Mouse (Mus musculus) hindbrain, embryonic 15.5 days (tissue): ENCODE results near the gene Kank2. TPM values are rescaled to one million over a fixed set of nuclear protein-coding genes. Genes with fewer than 3 reads are reported as not detected.

Experiments used
- ATAC-seq: fragments of 200-750 bp; cut with Nextera tagmentation; 2 replicates; pipeline ENCODE4 v1.8.0; 2017; ENCODE audit warnings: low read depth, moderate number of reproducible peaks, moderate TSS enrichment; ENCODE audit not compliant: low FRiP score
- H3K27ac ChIP-seq: fragments of 300-500 bp; sonication (generic); replicated peaks from 2 replicates; pipeline ENCODE4 v1.5.1; 2015; ENCODE audit warnings: mild to moderate bottlenecking, inconsistent platforms
- H3K27me3 ChIP-seq: fragments of 300-500 bp; sonication (generic); 2 replicates; pipeline ENCODE4 v1.6.1; 2015; ENCODE audit warnings: control low read depth, inconsistent platforms
- H3K36me3 ChIP-seq: fragments of 300-500 bp; sonication (generic); 2 replicates; pipeline ENCODE4 v1.6.1; 2015; ENCODE audit warnings: control low read depth, inconsistent platforms
- H3K4me1 ChIP-seq: fragments of 300-500 bp; sonication (generic); replicated peaks from 2 replicates; pipeline ENCODE4 v1.6.1; 2015; ENCODE audit warnings: control low read depth, inconsistent platforms
- H3K4me2 ChIP-seq: fragments of 300-500 bp; sonication (generic); 2 replicates; pipeline ENCODE4 v1.6.1; 2015; ENCODE audit warnings: moderate library complexity, mild to moderate bottlenecking, inconsistent platforms
- H3K4me3 ChIP-seq: fragments of 300-500 bp; sonication (generic); 2 replicates; pipeline ENCODE4 v1.5.1; 2015; ENCODE audit warnings: mild to moderate bottlenecking, inconsistent platforms
- H3K9ac ChIP-seq: fragments of 300-500 bp; sonication (generic); 2 replicates; pipeline ENCODE4 v1.6.1; 2015; ENCODE audit warnings: inconsistent platforms
- H3K9me3 ChIP-seq: fragments of 300-500 bp; sonication (generic); 2 replicates; pipeline ENCODE4 v1.6.1; 2016; ENCODE audit warnings: control low read depth, inconsistent platforms
- WGBS: fragments of 180-500 bp; shearing (Covaris S2); methylation state at CpG from one replicate; pipeline ENCODE4 v1.1.7; 2015; 5-methylcytosine and 5-hydroxymethylcytosine counted together
- microRNA-seq: library from miRNA; unstranded; fragments of <30 nt; microRNA quantifications from one replicate; pipeline ENCODE4, GENCODE M21; 2016
- polyA plus RNA-seq: library from polyadenylated mRNA; unstranded; fragments of >200 nt; fragmentation: Nextera tagmentation; extraction: Ambion mirVana; gene quantifications from 2 replicates; pipeline ENCODE4 v1.2.1, GENCODE M21; 2015

Gene Kank2
- polyA plus RNA-seq, 1 experiment from 2014 or later = 5.2 TPM

DNA sequence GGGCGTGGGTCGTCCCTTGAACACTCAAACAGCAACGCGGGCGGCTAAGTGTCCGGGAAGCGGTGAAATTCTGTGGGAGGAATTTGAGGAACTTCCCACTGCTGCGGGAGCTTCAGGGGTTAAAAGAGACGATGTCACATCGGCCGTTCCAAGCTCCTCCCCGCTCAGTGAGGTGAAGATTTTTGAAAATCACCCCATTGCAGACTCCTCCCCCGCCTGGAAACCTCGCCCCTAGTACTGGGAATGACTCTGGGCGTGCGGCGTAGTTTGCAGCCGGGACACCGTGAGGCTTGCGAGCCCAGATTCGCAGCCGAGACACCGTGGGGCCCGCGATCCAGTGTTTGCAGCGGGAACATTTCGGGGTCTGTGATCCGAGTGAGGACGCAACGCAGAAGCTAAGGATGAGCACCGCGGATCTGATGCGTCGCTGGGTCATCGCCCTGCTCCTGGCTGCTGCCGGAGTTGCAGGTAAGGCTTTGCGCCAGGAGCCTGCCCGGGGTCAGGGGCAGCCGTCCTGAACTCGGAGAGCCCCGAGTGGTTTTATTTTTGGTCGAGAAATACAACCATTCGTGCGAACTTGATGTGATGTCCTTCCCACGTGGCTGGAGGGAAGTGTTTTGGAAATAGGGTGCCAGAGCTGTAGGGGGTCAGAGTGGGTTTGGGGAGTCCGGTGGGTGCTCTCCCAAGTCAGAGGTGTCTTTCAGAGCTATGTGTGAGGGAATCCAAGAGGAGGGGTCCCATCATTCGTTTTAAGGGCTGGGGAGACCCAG lies 75.0 kb downstream of the Kank2 start, which contains the start of gene Ldlr:
Gene Ldlr, plus strand, starts transcription at position 107 of the 770 bp plus-strand sequence.
- Histone ChIP-seq H3K4me3 (peak within 1 kb of the TSS; percentile 74), H3K27me3 (no peaks in the 10 kb centered on the region), H3K27ac (peak within 1 kb of the TSS; percentile 94), H3K4me1 (peaks cover 31% of the 10 kb centered on the region), H3K9me3 (no peaks in the 10 kb centered on the region), H3K36me3 (no peaks in the 10 kb centered on the region), H3K9ac (peak within 1 kb of the TSS; percentile 69), H3K4me2 (peak within 1 kb of the TSS; percentile 69)
- WGBS = under 1% methylated on average over 47 of the region's 47 CpGs
- peak; percentile 83 for ATAC-seq

DNA sequence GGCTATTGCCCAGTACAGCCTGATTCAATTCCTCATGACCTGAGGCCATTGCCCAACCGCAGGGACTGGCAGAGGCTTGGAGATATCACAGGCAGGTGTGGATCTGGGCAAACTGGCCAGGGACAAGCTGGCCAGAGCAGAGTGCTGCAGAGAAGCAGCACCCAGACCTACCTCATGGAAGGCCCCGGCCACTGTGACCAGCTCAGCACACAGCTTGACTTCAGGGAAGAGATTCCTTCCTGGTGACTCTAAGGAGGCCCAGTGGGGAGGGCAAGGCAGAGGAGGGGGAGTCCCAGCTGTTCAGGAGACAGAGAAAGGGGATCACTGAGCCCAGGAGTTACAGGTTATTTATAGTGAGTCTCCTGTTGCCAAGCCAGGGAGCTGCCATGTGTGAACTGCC lies 77.5 kb downstream of the Kank2 start:
- no peak overlapping the region for H3K9ac ChIP-seq
- no peaks in the 10 kb centered on the region for H3K9me3 ChIP-seq
- no peaks in the 10 kb centered on the region for H3K27me3 ChIP-seq
- H3K36me3 ChIP-seq = no peaks in the 10 kb centered on the region
- no peak overlapping the region for H3K4me3 ChIP-seq
- ATAC-seq = no peak
- H3K4me2 ChIP-seq = no peak overlapping the region
- H3K27ac ChIP-seq = no peak overlapping the region
- H3K4me1 ChIP-seq = peaks cover 23% of the 10 kb centered on the region
- 68% methylated on average over 2 of the region's 2 CpGs for WGBS

DNA sequence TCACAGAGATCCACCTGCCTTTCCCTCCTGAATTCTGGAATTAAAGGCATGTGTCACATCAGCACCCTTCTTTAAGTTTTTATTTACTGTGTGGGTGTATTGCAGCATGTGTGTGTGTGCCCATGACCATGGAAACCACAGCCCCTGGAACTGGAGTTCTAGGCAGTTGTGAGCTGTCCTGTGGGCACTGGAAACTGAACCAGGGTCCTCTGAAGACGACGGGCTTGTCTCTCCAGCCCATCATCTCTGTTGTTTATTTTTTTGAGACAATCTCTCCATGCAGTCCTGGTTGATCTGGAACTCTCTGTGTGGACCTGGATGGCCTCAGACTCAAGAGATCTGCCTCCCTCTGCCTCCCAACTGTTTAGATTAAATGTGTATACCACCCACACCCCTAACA lies 81.5 kb downstream of the Kank2 start:
- WGBS = 97% methylated on average over 2 of the region's 2 CpGs
- no peak overlapping the region for H3K9ac ChIP-seq
- H3K9me3 ChIP-seq = no peaks in the 10 kb centered on the region
- no peaks in the 10 kb centered on the region for H3K36me3 ChIP-seq
- H3K27ac ChIP-seq = no peak overlapping the region
- H3K4me2 ChIP-seq = no peak overlapping the region
- no peaks in the 10 kb centered on the region for H3K4me1 ChIP-seq
- H3K27me3 ChIP-seq = no peaks in the 10 kb centered on the region
- ATAC-seq = no peak
- H3K4me3 ChIP-seq = no peak overlapping the region

Small RNAs within 50 kb of the gene (microRNA-seq; reads per million reads assigned to microRNA genes)
- 2.4 reads per million, percentile 6 among the genes with 10 or more reads in this experiment for gene Mir7083

Other genes with a start within 250 kb of the Kank2 start
- gene Timm29, start 206.0 kb downstream of the Kank2 start, polyA plus RNA-seq = 60.1 and 61.8 TPM in 2 replicates
- 25.1 and 25.2 TPM in 2 replicates for gene Yipf2, start 205.9 kb downstream of the Kank2 start, polyA plus RNA-seq
- 126 and 139 TPM in 2 replicates for gene Smarca4, start 182.6 kb downstream of the Kank2 start, polyA plus RNA-seq
- gene Ldlr, start 75.3 kb downstream of the Kank2 start, polyA plus RNA-seq = 15.6 and 18.3 TPM in 2 replicates
- 26.4 and 27.2 TPM in 2 replicates for gene Spc24, start 38.4 kb downstream of the Kank2 start, polyA plus RNA-seq
- 0.88 TPM in 2 replicates for gene Angptl8, start 36.8 kb upstream of the Kank2 start, polyA plus RNA-seq
- 16.4 and 21.2 TPM in 2 replicates for gene Dock6, start 53.9 kb upstream of the Kank2 start, polyA plus RNA-seq
- 21.1 and 23.0 TPM in 2 replicates for gene Rab3d, start 119.4 kb upstream of the Kank2 start, polyA plus RNA-seq
- 8.5 and 11.7 TPM in 2 replicates for gene Ccdc159, start 128.7 kb upstream of the Kank2 start, polyA plus RNA-seq
- 51.7 and 53.8 TPM in 2 replicates for gene Tmem205, start 128.8 kb upstream of the Kank2 start, polyA plus RNA-seq
- 95.5 and 119 TPM in 2 replicates for gene Plppr2, start 138.3 kb upstream of the Kank2 start, polyA plus RNA-seq
- 9.1 and 9.3 TPM in 2 replicates for gene Swsap1, start 157.0 kb upstream of the Kank2 start, polyA plus RNA-seq
- 1.3 and 1.9 TPM in 2 replicates for gene Epor, start 164.8 kb upstream of the Kank2 start, polyA plus RNA-seq
- gene Rgl3, start 190.7 kb upstream of the Kank2 start, polyA plus RNA-seq = 1.2 and 2.2 TPM in 2 replicates
- 4.9 and 5.1 TPM in 2 replicates for gene Ccdc151, start 203.9 kb upstream of the Kank2 start, polyA plus RNA-seq
- gene Prkcsh, start 204.1 kb upstream of the Kank2 start, polyA plus RNA-seq = 94.9 and 100 TPM in 2 replicates